Comparison of ENCODE assay signal across 8 mouse cellular contexts in genomic region chr6:57702376-57702742, GRCm38 (mm10). TPM values are rescaled to one million over a fixed set of nuclear protein-coding genes. Genes with fewer than 3 reads are reported as not detected.
DNase-seq lines count a peak whose midpoint lies in the region; ATAC-seq lines count a peak whose summit lies in the region.

Lancl2 (plus strand) TSS chr6:57702540.

- DNase-seq in urinary bladder, postnatal 14 days (ENCODE audit: low spot score), result peak; percentile 32
- no peak for DNase-seq in urinary bladder, postnatal 36 days (ENCODE audit: low spot score in 2 of 2)
- DNase-seq in cerebellum, postnatal 4 days (ENCODE audit: low spot score in 2 of 2), result peak; percentile 29 to 43
- peak; percentile 15 for DNase-seq in gastrocnemius, postnatal 14 days
- peak; percentile 65 for DNase-seq in induced T-regulatory cell, adult 2 months (ENCODE audit: low read depth)
- no peak for DNase-seq in spleen, postnatal 36 days (ENCODE audit: low spot score in 2 of 2)

- peaks cover 6% of the 10 kb centered on the region; the same call in 1 of the 2 replicates for H3K4me1 ChIP-seq in limb, embryonic 12.5 days (replicated peaks)

- peak within 1 kb of the TSS; percentile 80 for H3K4me2 ChIP-seq in limb, embryonic 12.5 days

- no peaks in the 10 kb centered on the region for H3K9me3 ChIP-seq in limb, embryonic 12.5 days

- peak within 1 kb of the TSS; percentile 87 for H3K9ac ChIP-seq in limb, embryonic 12.5 days (replicated peaks)

- peak within 1 kb of the TSS; percentile 99 for H3K27ac ChIP-seq in limb, embryonic 12.5 days

- peak; percentile 37 for ATAC-seq in limb, embryonic 12.5 days (ENCODE audit: insufficient number of reproducible peaks, insufficient read depth, low FRiP score, low TSS enrichment, low read depth)
- ATAC-seq in monocyte, adult 5-6 weeks (replicated peaks; ENCODE audit: insufficient number of reproducible peaks, low FRiP score, low TSS enrichment, poor library complexity, severe bottlenecking), result peak; percentile 13; the same call in 1 of the 2 replicates

- WGBS in limb, embryonic 12.5 days, result 0% methylated on average over 10 of the region's 10 CpGs

- H3K4me3 ChIP-seq in limb, embryonic 12.5 days (replicated peaks), result peak within 1 kb of the TSS; percentile 66

- no peaks in the 10 kb centered on the region for H3K36me3 ChIP-seq in limb, embryonic 12.5 days

- H3K27me3 ChIP-seq in limb, embryonic 12.5 days, result no peaks in the 10 kb centered on the region

- intact Hi-C loops in gastrocnemius, postnatal 14 days (cut with DNase I; ENCODE audit: low total_unique reads), result no loop called here

RNA-seq across cellular contexts. Expression of gene Lancl2, which starts in this region (rescaled TPM):
- total RNA-seq in gastrocnemius, postnatal 14 days (2021), result 10 to 100 TPM; 10.8 to 11.9 TPM
- polyA plus RNA-seq in limb, embryonic 12.5 days (2016; fragmentation: Nextera tagmentation; extraction: Ambion mirVana), result 37.3 and 37.4 TPM in 2 replicates
- total RNA-seq in monocyte, adult 5-6 weeks (2017), result 6.5 to 16.1 TPM (median 9.9 TPM) in 3 replicates

Comparison
In these comparisons a context has a peak if more than half of its experiments do, and no peak if none do; other contexts are left out.
1. DNase-seq: peak in urinary bladder, postnatal 14 days (single experiment), cerebellum, postnatal 4 days (2 of 2), gastrocnemius, postnatal 14 days (single experiment) and induced T-regulatory cell, adult 2 months (single experiment); none in urinary bladder, postnatal 36 days (0 of 2) and spleen, postnatal 36 days (0 of 2).